22 mouse cellular contexts compared by ENCODE assay signal in the genomic region with DNA sequence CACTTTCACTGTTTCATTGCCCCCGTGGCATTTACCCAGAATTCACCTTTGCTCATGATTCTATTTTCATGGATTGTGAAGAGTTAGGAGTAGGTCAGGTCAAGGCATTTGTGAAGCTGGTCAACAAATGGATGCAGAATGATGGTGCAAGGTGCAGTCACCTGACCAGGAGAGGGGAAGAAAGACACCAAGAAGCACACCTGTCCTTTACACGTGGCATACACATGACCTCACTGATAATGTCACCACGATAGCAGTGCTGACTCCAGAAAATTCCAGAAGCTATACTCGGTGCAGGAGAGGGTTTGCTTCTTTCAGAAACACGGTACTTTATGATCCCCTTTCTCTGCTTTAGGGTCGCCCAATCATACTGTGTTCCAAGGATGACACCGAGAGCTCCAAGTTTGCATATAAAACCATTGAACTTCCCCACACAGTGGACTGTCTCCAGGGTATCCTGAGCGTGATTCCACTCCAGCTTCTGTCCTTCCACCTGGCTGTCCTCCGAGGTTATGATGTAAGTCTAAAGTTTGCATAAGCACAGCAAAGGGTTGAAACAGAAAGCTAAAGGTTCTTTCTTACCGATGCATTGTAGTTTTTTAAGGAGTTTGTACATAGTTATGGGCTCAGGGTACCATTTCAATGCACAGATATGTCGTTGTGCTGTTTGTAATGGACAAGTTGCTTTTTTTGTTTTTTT. TPM values are rescaled to one million over a fixed set of nuclear protein-coding genes. Genes with fewer than 3 reads are reported as not detected.
DNase-seq lines count a peak whose midpoint lies in the region; ATAC-seq and TF ChIP-seq lines count a peak whose summit lies in the region.
"Had no signal": no experiment of that assay in that cellular context is flagged by ENCODE, and none has a peak within 500 bp of the region (broad histone marks: within the 10 kb centered on the region; RNA-seq: fewer than 3 reads in every experiment).

No protein-coding gene starts in this region.

- H3K27ac ChIP-seq in liver, adult 2 months (replicated peaks; ENCODE audit: insufficient read depth, low read depth, low read length) = no peak overlapping the region
- H3K27ac ChIP-seq in liver, postnatal 0 days (ENCODE audit: low read depth) = no peak overlapping the region
- H3K27ac ChIP-seq: embryonic facial prominence, embryonic 13.5 days; embryonic facial prominence, embryonic 15.5 days; forebrain, embryonic 10.5 days; forebrain, embryonic 12.5 days had no signal

- no peak for ATAC-seq in liver, postnatal 0 days
- ATAC-seq: forebrain, embryonic 14.5 days; forebrain, embryonic 16.5 days had no signal

- no peaks in the 10 kb centered on the region for H3K27me3 ChIP-seq in liver, adult 2 months (ENCODE audit: control insufficient read depth, insufficient read depth, low read length)
- no peaks in the 10 kb centered on the region for H3K27me3 ChIP-seq in liver, postnatal 0 days (ENCODE audit: insufficient read depth, low read length)
- H3K27me3 ChIP-seq: embryonic facial prominence, embryonic 13.5 days; embryonic facial prominence, embryonic 15.5 days; forebrain, embryonic 12.5 days had no signal

- no peaks in the 10 kb centered on the region for H3K9me3 ChIP-seq in liver, postnatal 0 days (ENCODE audit: low read length)
- H3K9me3 ChIP-seq: embryonic facial prominence, embryonic 13.5 days; embryonic facial prominence, embryonic 15.5 days; forebrain, embryonic 10.5 days; forebrain, embryonic 12.5 days had no signal

- no peak overlapping the region for H3K4me2 ChIP-seq in liver, postnatal 0 days (ENCODE audit: low read depth, low read length)
- H3K4me2 ChIP-seq: embryonic facial prominence, embryonic 13.5 days; embryonic facial prominence, embryonic 15.5 days; forebrain, embryonic 12.5 days had no signal

- H3K36me3 ChIP-seq in liver, adult 2 months (ENCODE audit: control insufficient read depth, insufficient read depth, low read length) = no peaks in the 10 kb centered on the region
- no peaks in the 10 kb centered on the region for H3K36me3 ChIP-seq in liver, postnatal 0 days (replicated peaks; ENCODE audit: insufficient read depth, low read length)

- TF ChIP-seq EP300 in liver, postnatal 0 days (IDR thresholded peaks at IDR 0.05; ENCODE audit: low read depth) = no peak

- no peak overlapping the region for H3K9ac ChIP-seq in liver, adult 2 months (ENCODE audit: low read depth, low read length)
- no peak overlapping the region for H3K9ac ChIP-seq in liver, postnatal 0 days (replicated peaks)
- H3K9ac ChIP-seq: embryonic facial prominence, embryonic 13.5 days; embryonic facial prominence, embryonic 15.5 days; forebrain, embryonic 12.5 days had no signal

- peak; percentile 1 for DNase-seq in heart, postnatal 4 days
- DNase-seq in heart, postnatal 25 days (ENCODE audit: low spot score) = no peak
- DNase-seq in liver, adult 2 months (ENCODE audit: extremely low read depth, low read depth, low spot score) = peak; percentile 69
- DNase-seq in liver, postnatal 0 days = no peak
- DNase-seq in kidney, postnatal 10 days = no peak
- DNase-seq: adrenal gland, adult 2 months; adrenal gland, postnatal 10 days; adrenal gland, postnatal 25 days; cerebellum, adult 11 months; cerebellum, adult 18-20 months; cerebellum, adult 8-10 months; cerebellum, adult 9-11 months; cerebellum, postnatal 14 days; cerebellum, postnatal 36 days; embryo, embryonic 11 days had no signal

- no peaks in the 10 kb centered on the region; the same call in none of the 2 replicates for H3K4me1 ChIP-seq in liver, adult 2 months (ENCODE audit: control insufficient read depth, insufficient read depth, low read length)
- peaks cover 12% of the 10 kb centered on the region for H3K4me1 ChIP-seq in liver, postnatal 0 days (ENCODE audit: insufficient read depth)
- H3K4me1 ChIP-seq: embryonic facial prominence, embryonic 13.5 days; embryonic facial prominence, embryonic 15.5 days had no signal

- H3K4me3 ChIP-seq in liver, adult 2 months (ENCODE audit: insufficient read depth, low read depth, low read length) = no peak overlapping the region
- H3K4me3 ChIP-seq in liver, postnatal 0 days (ENCODE audit: low read depth, low read length) = no peak overlapping the region
- H3K4me3 ChIP-seq: embryonic facial prominence, embryonic 13.5 days; embryonic facial prominence, embryonic 15.5 days; erythroblast, embryonic 14.5 days; forebrain, embryonic 10.5 days; forebrain, embryonic 12.5 days had no signal

- WGBS in liver, adult 2 months = 43% methylated on average over 11 of the region's 11 CpGs
- WGBS in liver, postnatal 0 days (ENCODE audit: insufficient replicate concordance) = 75% methylated on average over 11 of the region's 11 CpGs

- no peaks in the 10 kb centered on the region for H3K79me2 ChIP-seq in liver, adult 2 months (ENCODE audit: control insufficient read depth, insufficient read depth, low read length)

- intact Hi-C loops in heart, postnatal 25 days (cut with DNase I) = no loop called here

- no peak for TF ChIP-seq CTCF in liver, adult 2 months (IDR thresholded peaks at IDR 0.05; ENCODE audit: low read depth, low read length)
- no peak for TF ChIP-seq CTCF in liver, postnatal 0 days (IDR thresholded peaks at IDR 0.05; ENCODE audit: low read depth)

- TF ChIP-seq POLR2A in liver, adult 2 months (IDR thresholded peaks at IDR 0.05; ENCODE audit: extremely low read depth, insufficient read depth, low read length) = no peak

RNA-seq across cellular contexts. Expression of a gene that starts 11.1 kb away (rescaled TPM):
- total RNA-seq in heart, postnatal 4 days (2021) = 10 to 100 TPM; 51.4 to 53.6 TPM
- 10 to 100 TPM; 42.5 to 44.2 TPM for total RNA-seq in heart, postnatal 25 days (2021)
- total RNA-seq in liver, adult 2 months (2014; rRNA removed) = 25.9 and 30.9 TPM in 2 replicates
- polyA plus RNA-seq in liver, adult 2 months (2012; rRNA removed) = 15.6 and 16.2 TPM in 2 replicates
- 20.9 and 22.3 TPM in 2 replicates for polyA plus RNA-seq in liver, postnatal 0 days (2015; fragmentation: Nextera tagmentation; extraction: Ambion mirVana)

RNA-seq across cellular contexts. Expression of a gene that starts 41.4 kb away (rescaled TPM):
- 1 to 10 TPM; 9.1 to 9.3 TPM for total RNA-seq in heart, postnatal 4 days (2021)
- total RNA-seq in heart, postnatal 25 days (2021) = 10 to 100 TPM; 11.8 to 13.9 TPM
- total RNA-seq in liver, adult 2 months (2014; rRNA removed) = 0.28 and 0.34 TPM in 2 replicates
- polyA plus RNA-seq in liver, adult 2 months (2012; rRNA removed) = 0.20 and 0.22 TPM in 2 replicates
- polyA plus RNA-seq in liver, postnatal 0 days (2015; fragmentation: Nextera tagmentation; extraction: Ambion mirVana) = 0.65 and 0.81 TPM in 2 replicates
- polyA plus RNA-seq: erythroblast, embryonic 14.5 days had no signal

Comparison
In these comparisons a context has a peak if more than half of its experiments do, and no peak if none do; other contexts are left out.
1. DNase-seq: peak in heart, postnatal 4 days (single experiment) and liver, adult 2 months (single experiment); none in heart, postnatal 25 days (single experiment), liver, postnatal 0 days (single experiment) and kidney, postnatal 10 days (single experiment).